Comparison of ENCODE assay signal across 20 mouse cellular contexts in the genomic region with DNA sequence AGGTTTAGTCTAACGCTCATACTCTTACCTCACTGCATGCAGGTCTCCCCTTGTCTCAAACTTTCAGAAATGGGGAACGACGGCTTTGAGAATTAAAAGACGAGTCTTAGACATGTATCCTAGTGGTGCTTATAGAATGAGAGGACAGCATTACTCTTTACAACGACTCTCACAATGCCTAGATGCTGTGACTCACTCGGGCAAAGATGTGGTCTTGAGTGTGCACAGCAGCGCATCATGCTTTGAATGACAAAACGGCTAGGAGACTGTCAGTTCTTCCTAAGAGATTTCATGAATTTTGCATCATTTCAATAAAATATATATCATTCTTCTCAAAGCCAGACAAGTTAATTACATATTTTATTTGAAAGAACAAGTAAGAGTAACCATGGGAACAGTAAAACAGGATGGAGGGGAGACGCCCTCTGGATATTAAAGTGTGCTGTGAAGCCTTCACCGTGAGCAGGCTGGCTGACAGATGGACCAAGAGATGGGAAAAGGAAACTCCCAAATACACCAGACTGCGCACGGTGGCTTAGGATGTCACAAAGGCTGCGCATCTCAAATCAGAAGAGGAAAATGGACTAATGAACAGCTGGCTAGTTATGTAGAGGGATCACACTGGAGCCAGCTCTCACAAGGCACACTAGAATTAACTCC.
DNase-seq lines count a peak whose midpoint lies in the region; ATAC-seq and TF ChIP-seq lines count a peak whose summit lies in the region.
"Had no signal": no experiment of that assay in that cellular context is flagged by ENCODE, and none has a peak within 500 bp of the region (broad histone marks: within the 10 kb centered on the region; RNA-seq: fewer than 3 reads in every experiment).

No protein-coding gene starts in this region.

- no peak overlapping the region for H3K4me2 ChIP-seq in midbrain, embryonic 13.5 days (replicated peaks)
- no peak overlapping the region for H3K4me2 ChIP-seq in midbrain, embryonic 11.5 days
- no peak overlapping the region for H3K4me2 ChIP-seq in forebrain, postnatal 0 days (ENCODE audit: low read depth)
- H3K4me2 ChIP-seq in neural tube, embryonic 14.5 days (ENCODE audit: low read depth, low read length) = no peak overlapping the region
- H3K4me2 ChIP-seq: embryonic facial prominence, embryonic 15.5 days; heart, embryonic 12.5 days; limb, embryonic 15.5 days had no signal

- no peak overlapping the region for H3K9ac ChIP-seq in midbrain, embryonic 13.5 days (replicated peaks)
- no peak overlapping the region for H3K9ac ChIP-seq in midbrain, embryonic 11.5 days (ENCODE audit: low read length)
- H3K9ac ChIP-seq in forebrain, postnatal 0 days = no peak overlapping the region
- no peak overlapping the region for H3K9ac ChIP-seq in neural tube, embryonic 14.5 days (replicated peaks; ENCODE audit: low read depth, low read length)
- H3K9ac ChIP-seq: embryonic facial prominence, embryonic 15.5 days; heart, embryonic 12.5 days; limb, embryonic 15.5 days had no signal

- no peak overlapping the region for H3K4me3 ChIP-seq in midbrain, embryonic 13.5 days (replicated peaks)
- H3K4me3 ChIP-seq in midbrain, embryonic 11.5 days (ENCODE audit: low read depth, low read length) = no peak overlapping the region
- H3K4me3 ChIP-seq in forebrain, postnatal 0 days (ENCODE audit: low read depth, low read length) = no peak overlapping the region
- no peak overlapping the region for H3K4me3 ChIP-seq in neural tube, embryonic 14.5 days (ENCODE audit: low read depth, low read length)
- H3K4me3 ChIP-seq: embryonic facial prominence, embryonic 15.5 days; heart, embryonic 12.5 days; left cerebral cortex, adult 2 months; limb, embryonic 15.5 days had no signal

- intact Hi-C loops in heart, postnatal 10 days (cut with DNase I) = no loop called here

- no peaks in the 10 kb centered on the region for H3K36me3 ChIP-seq in midbrain, embryonic 13.5 days
- no peaks in the 10 kb centered on the region for H3K36me3 ChIP-seq in midbrain, embryonic 11.5 days (ENCODE audit: control insufficient read depth, insufficient read depth, low read length)
- no peaks in the 10 kb centered on the region for H3K36me3 ChIP-seq in forebrain, postnatal 0 days (ENCODE audit: insufficient read depth)
- no peaks in the 10 kb centered on the region for H3K36me3 ChIP-seq in neural tube, embryonic 14.5 days (ENCODE audit: control insufficient read depth, insufficient read depth, low read length)
- H3K36me3 ChIP-seq: embryonic facial prominence, embryonic 15.5 days; G1E; heart, embryonic 12.5 days; limb, embryonic 15.5 days had no signal

- no peaks in the 10 kb centered on the region for H3K27me3 ChIP-seq in midbrain, embryonic 13.5 days
- H3K27me3 ChIP-seq in midbrain, embryonic 11.5 days (ENCODE audit: control insufficient read depth, insufficient read depth, low read length) = no peaks in the 10 kb centered on the region
- H3K27me3 ChIP-seq in forebrain, postnatal 0 days (ENCODE audit: insufficient read depth, low read length) = no peaks in the 10 kb centered on the region
- no peaks in the 10 kb centered on the region for H3K27me3 ChIP-seq in neural tube, embryonic 14.5 days (ENCODE audit: control insufficient read depth, insufficient read depth, low read length)
- H3K27me3 ChIP-seq: embryonic facial prominence, embryonic 15.5 days; heart, embryonic 12.5 days; limb, embryonic 15.5 days had no signal

- H3K4me1 ChIP-seq in midbrain, embryonic 13.5 days (replicated peaks) = peaks cover 12% of the 10 kb centered on the region
- H3K4me1 ChIP-seq in midbrain, embryonic 11.5 days (ENCODE audit: control insufficient read depth, insufficient read depth, low read length) = no peaks in the 10 kb centered on the region
- peaks cover 3% of the 10 kb centered on the region; the same call in 1 of the 2 replicates for H3K4me1 ChIP-seq in forebrain, postnatal 0 days (ENCODE audit: insufficient read depth)
- 0 out of 2 replicates have a peak, but pooled peaks cover 3% of the 10 kb centered on the region for H3K4me1 ChIP-seq in neural tube, embryonic 14.5 days (ENCODE audit: control insufficient read depth, insufficient read depth, low read length)
- H3K4me1 ChIP-seq: embryonic facial prominence, embryonic 15.5 days; heart, embryonic 12.5 days; limb, embryonic 15.5 days had no signal

- H3K27ac ChIP-seq in midbrain, embryonic 13.5 days = peak overlapping the region; percentile 47
- no peak overlapping the region for H3K27ac ChIP-seq in midbrain, embryonic 11.5 days (ENCODE audit: low read depth, low read length)
- peak overlapping the region; percentile 54 for H3K27ac ChIP-seq in forebrain, postnatal 0 days (ENCODE audit: low read depth, low read length)
- H3K27ac ChIP-seq in neural tube, embryonic 14.5 days (ENCODE audit: low read depth, low read length) = no peak overlapping the region; the same call in 1 of the 2 replicates
- H3K27ac ChIP-seq: embryonic facial prominence, embryonic 15.5 days; left cerebral cortex, adult 2 months; limb, embryonic 15.5 days had no signal

- H3K9me3 ChIP-seq in midbrain, embryonic 13.5 days = no peaks in the 10 kb centered on the region
- no peaks in the 10 kb centered on the region for H3K9me3 ChIP-seq in midbrain, embryonic 11.5 days (ENCODE audit: control insufficient read depth, low read length)
- H3K9me3 ChIP-seq in forebrain, postnatal 0 days (ENCODE audit: low read length) = no peaks in the 10 kb centered on the region
- H3K9me3 ChIP-seq in neural tube, embryonic 14.5 days (ENCODE audit: control insufficient read depth, low read length) = no peaks in the 10 kb centered on the region
- H3K9me3 ChIP-seq: embryonic facial prominence, embryonic 15.5 days; limb, embryonic 15.5 days had no signal

- DNase-seq in midbrain, embryonic 11.5 days (ENCODE audit: low spot score, missing footprints) = no peak
- DNase-seq in forebrain, postnatal 0 days = peak; percentile 65
- peak; percentile 5 for DNase-seq in layer of hippocampus, adult 9-10 months (ENCODE audit: low spot score)
- no peak for DNase-seq in heart, postnatal 10 days
- DNase-seq in spleen, adult 18-20 months = no peak
- DNase-seq: adrenal gland, adult 2 months; cerebellum, adult 18-20 months; gastrocnemius, postnatal 25 days; kidney, adult 18-20 months; kidney, postnatal 36 days; lung, adult 18-20 months; lung, postnatal 36 days; right cerebral cortex, postnatal 14 days had no signal

- 45% methylated on average over 13 of the region's 13 CpGs for WGBS in midbrain, embryonic 13.5 days
- WGBS in midbrain, embryonic 11.5 days = 66% methylated on average over 13 of the region's 13 CpGs
- WGBS in forebrain, postnatal 0 days = 43% methylated on average over 13 of the region's 13 CpGs
- 33% methylated on average over 13 of the region's 13 CpGs for WGBS in neural tube, embryonic 14.5 days

- no peak for TF ChIP-seq CTCF in forebrain, postnatal 0 days (IDR thresholded peaks at IDR 0.05; ENCODE audit: low read depth)

- ATAC-seq in midbrain, embryonic 13.5 days = peak; percentile 67; the same call in 1 of the 2 replicates
- ATAC-seq in midbrain, embryonic 11.5 days (ENCODE audit: low FRiP score) = no peak
- ATAC-seq in forebrain, postnatal 0 days = peak; percentile 88
- peak; percentile 79; the same call in 1 of the 2 replicates for ATAC-seq in neural tube, embryonic 14.5 days (ENCODE audit: low read depth)

Comparison
In these comparisons a context has a peak if more than half of its experiments do, and no peak if none do; other contexts are left out.
1. H3K27ac ChIP-seq: peak in midbrain, embryonic 13.5 days (single experiment) and forebrain, postnatal 0 days (single experiment); none in midbrain, embryonic 11.5 days (single experiment) and neural tube, embryonic 14.5 days (single experiment).
2. DNase-seq: peak in forebrain, postnatal 0 days (single experiment) and layer of hippocampus, adult 9-10 months (single experiment); none in midbrain, embryonic 11.5 days (single experiment), heart, postnatal 10 days (0 of 2) and spleen, adult 18-20 months (0 of 2).